Mouse (Mus musculus): ENCODE data around the gene Zfp414.

- TF ChIP-seq POLR2A (IDR thresholded peaks at IDR 0.05; ENCODE audit: extremely low read depth, insufficient read depth, low read length) (no peak), CTCF (IDR thresholded peaks at IDR 0.05; ENCODE audit: low read depth, low read length) (no peak)
Observed at GRCm38 (mm10) chr17:33678771-33679170, 49.9 kb downstream of the Zfp414 start.

Data from liver, adult 2 months (tissue).